Mouse (Mus musculus) liver, embryonic 11.5 days (tissue): ENCODE data around the gene Mfsd12. TPM values are rescaled to one million over a fixed set of nuclear protein-coding genes. Genes with fewer than 3 reads are reported as not detected.

Experiments
- ATAC-seq: fragments of 200-750 bp; cut with Nextera tagmentation; replicated peaks from 2 replicates; pipeline ENCODE4 v1.8.0; 2017; ENCODE audit warnings: moderate number of reproducible peaks, mild to moderate bottlenecking, moderate TSS enrichment, moderate library complexity; ENCODE audit not compliant: low FRiP score
- DNase-seq: peaks from one replicate; pipeline ENCODE4 v3.0.0-alpha.2; 2017; ENCODE audit warnings: low spot score
- H3K27ac ChIP-seq: fragments of 300-500 bp; sonication (generic); 2 replicates; pipeline ENCODE4 v1.5.1; 2014; ENCODE audit warnings: mild to moderate bottlenecking, low read depth, low read length, control low read depth
- H3K27me3 ChIP-seq: fragments of 300-500 bp; sonication (generic); replicated peaks from 2 replicates; pipeline ENCODE4 v1.6.1; 2014; ENCODE audit warnings: low read length, mixed read lengths; ENCODE audit not compliant: control insufficient read depth, insufficient read depth
- H3K36me3 ChIP-seq: fragments of 300-500 bp; sonication (generic); 2 replicates; pipeline ENCODE4 v1.6.1; 2014; ENCODE audit warnings: mild to moderate bottlenecking, low read length, moderate library complexity, mixed read lengths; ENCODE audit not compliant: control insufficient read depth, insufficient read depth
- H3K4me1 ChIP-seq: fragments of 300-500 bp; sonication (generic); replicated peaks from 2 replicates; pipeline ENCODE4 v1.6.1; 2014; ENCODE audit warnings: low read length, mixed read lengths; ENCODE audit not compliant: control insufficient read depth, insufficient read depth
- H3K4me2 ChIP-seq: fragments of 300-500 bp; sonication (generic); 2 replicates; pipeline ENCODE4 v1.6.1; 2014; ENCODE audit warnings: mild to moderate bottlenecking, control low read depth, moderate library complexity
- H3K4me3 ChIP-seq: fragments of 300-500 bp; sonication (generic); 2 replicates; pipeline ENCODE4 v1.5.1; 2014; ENCODE audit warnings: low read depth, low read length, control low read depth
- H3K9ac ChIP-seq: fragments of 300-500 bp; sonication (generic); 2 replicates; pipeline ENCODE4 v1.6.1; 2014; ENCODE audit warnings: low read depth, low read length, control low read depth
- H3K9me3 ChIP-seq: fragments of 300-500 bp; sonication (generic); 2 replicates; pipeline ENCODE4 v1.6.1; 2016; ENCODE audit warnings: low read length, inconsistent platforms, mixed read lengths; ENCODE audit not compliant: control insufficient read depth
- WGBS: fragments of 180-500 bp; shearing (Covaris S2); extraction: QIAGEN DNeasy Blood & Tissue Kit; methylation state at CpG from one replicate; pipeline ENCODE4 v1.1.7; 2014; 5-methylcytosine and 5-hydroxymethylcytosine counted together
- polyA plus RNA-seq: library from polyadenylated mRNA; unstranded; fragments of >200 nt; fragmentation: Nextera tagmentation; extraction: Ambion mirVana; gene quantifications from 2 replicates; pipeline ENCODE4 v1.2.1, GENCODE M21; 2014

Mfsd12 gene
- polyA plus RNA-seq: 11.2 TPM in 2 replicates

DNA sequence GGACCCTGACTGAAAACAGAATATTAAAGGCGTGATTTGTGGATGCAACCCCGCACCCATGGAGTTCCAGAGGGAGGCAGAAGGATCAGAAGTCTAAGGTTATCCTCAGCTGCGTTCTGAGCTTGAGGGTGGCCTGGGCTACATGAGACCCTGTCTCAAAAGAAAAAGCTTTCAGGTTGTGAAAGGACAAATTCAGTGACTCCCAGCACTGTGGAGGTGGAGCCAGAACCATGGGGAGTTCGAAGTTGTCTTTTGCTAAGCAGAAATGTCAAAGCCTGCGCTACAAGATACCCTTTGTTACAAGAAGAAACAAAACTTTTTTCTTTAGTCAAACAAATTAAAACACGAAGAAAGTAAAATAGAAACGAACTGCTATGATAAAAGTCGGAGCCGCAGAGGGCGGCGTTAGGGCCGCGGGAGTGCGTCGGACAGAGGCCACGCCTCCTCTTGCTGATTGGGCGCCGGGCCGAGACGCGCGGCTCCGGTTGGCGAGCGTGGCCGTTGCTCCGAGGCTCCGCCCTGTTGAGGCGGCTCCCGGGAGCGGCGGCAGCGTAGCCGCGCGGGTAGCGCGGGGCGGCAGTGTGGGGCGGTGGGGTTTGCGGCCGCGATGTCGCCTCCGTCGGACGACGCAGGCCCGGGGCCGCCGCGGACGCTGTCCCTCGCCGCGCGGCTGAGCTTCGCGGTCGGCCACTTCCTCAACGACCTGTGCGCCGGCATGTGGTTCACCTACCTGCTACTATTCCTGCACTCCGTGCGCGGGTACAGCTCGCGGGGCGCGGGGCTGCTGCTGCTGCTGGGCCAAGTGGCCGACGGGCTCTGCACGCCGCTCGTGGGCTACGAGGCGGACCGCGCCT, at the start of gene Mfsd12:
Mfsd12 (plus strand) TSS at position 501 of the 854 bp plus-strand sequence.
- peak within 1 kb of the TSS; percentile 99 for H3K4me2 ChIP-seq
- H3K27me3 ChIP-seq: no peaks in the 10 kb centered on the region
- peak within 1 kb of the TSS; percentile 90 for H3K9ac ChIP-seq
- H3K27ac ChIP-seq: peak within 1 kb of the TSS; percentile 83
- 2% methylated on average over 76 of the region's 79 CpGs for WGBS
- ATAC-seq: peak; percentile 85
- peaks cover 10% of the 10 kb centered on the region; the same call in 1 of the 2 replicates for H3K36me3 ChIP-seq
- H3K9me3 ChIP-seq: no peaks in the 10 kb centered on the region
- DNase-seq: peak; percentile 85
- peaks cover 76% of the 10 kb centered on the region for H3K4me1 ChIP-seq
- H3K4me3 ChIP-seq: peak within 1 kb of the TSS; percentile 94

DNA sequence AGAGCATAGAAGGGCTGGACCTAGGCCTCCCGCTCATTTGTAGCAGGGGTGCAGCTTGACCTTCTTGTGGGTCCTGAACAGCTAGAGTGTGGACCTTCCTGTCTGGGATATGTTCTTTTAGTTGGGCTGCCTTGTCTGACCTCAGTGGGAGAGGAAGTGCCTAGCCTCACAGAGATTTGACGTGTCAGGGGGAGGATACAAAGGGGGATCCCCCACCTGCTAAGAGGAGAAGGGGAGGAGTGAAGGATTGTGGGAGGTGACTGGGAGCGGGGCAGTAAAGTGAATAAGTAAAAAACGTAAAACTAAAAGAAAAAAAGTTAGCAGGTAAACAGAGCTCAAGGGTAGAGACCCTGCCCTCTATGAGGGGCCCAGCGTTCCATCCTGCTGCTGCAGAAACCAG, 47.7 kb upstream of the Mfsd12 start:
- Histone ChIP-seq H3K27ac (no peak overlapping the region), H3K4me2 (no peak overlapping the region), H3K27me3 (no peaks in the 10 kb centered on the region), H3K4me3 (no peak overlapping the region), H3K4me1 (peaks cover 7% of the 10 kb centered on the region), H3K9ac (no peak overlapping the region), H3K36me3 (peaks cover 71% of the 10 kb centered on the region), H3K9me3 (no peaks in the 10 kb centered on the region)
- ATAC-seq (no peak), DNase-seq (no peak)
- WGBS: 83% methylated on average over 5 of the region's 5 CpGs

DNA sequence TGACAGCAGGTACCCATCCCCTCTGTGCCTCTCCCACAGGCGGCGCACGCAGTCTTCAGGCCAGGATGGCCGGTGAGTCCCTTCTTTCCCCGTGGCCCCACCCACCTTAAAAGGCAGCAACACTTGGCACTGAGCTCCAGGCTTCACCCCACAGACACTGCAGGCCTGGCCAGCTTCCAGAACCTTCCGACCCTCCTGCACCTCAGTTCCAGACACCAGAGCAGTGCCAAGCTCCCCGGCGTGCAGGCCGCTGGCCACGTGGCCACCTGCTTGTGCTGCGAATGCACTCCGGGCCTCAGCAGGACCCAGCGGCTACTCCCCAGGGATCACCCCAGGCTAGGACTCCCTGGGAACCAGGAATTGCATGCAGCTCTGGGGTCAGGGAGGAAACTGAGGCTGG, 43.7 kb upstream of the Mfsd12 start:
- no peaks in the 10 kb centered on the region for H3K27me3 ChIP-seq
- peaks cover 59% of the 10 kb centered on the region for H3K36me3 ChIP-seq
- DNase-seq: no peak

DNA sequence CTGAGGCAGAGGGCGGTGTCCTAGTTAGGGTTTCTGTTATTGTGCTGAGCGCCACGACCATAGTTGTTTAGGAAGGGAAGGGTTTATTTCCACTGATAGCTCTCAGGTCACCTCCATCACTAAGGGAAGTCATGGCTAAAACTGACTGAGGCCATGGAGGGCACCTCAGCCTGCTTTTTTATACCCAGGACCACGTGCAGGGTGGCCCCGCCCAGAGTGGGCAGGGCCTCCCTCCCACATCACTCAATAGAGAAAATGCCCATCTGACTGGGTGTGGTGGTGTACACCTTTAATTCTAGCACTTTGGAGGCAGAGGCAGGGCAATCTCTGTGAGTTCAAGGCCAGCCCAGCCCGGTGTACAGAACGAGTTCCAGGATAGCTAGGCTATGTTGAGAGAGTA, 43.1 kb upstream of the Mfsd12 start:
- H3K9me3 ChIP-seq: no peaks in the 10 kb centered on the region
- no peak overlapping the region for H3K4me3 ChIP-seq
- no peak overlapping the region for H3K4me2 ChIP-seq
- H3K36me3 ChIP-seq: peaks cover 54% of the 10 kb centered on the region
- H3K9ac ChIP-seq: no peak overlapping the region
- H3K4me1 ChIP-seq: peaks cover 20% of the 10 kb centered on the region
- ATAC-seq: no peak
- no peak overlapping the region for H3K27ac ChIP-seq
- H3K27me3 ChIP-seq: no peaks in the 10 kb centered on the region
- 75% methylated on average over 7 of the region's 7 CpGs for WGBS
- DNase-seq: no peak

More for the DNA sequence above, 43.7 kb upstream of the Mfsd12 start:
- Histone ChIP-seq H3K9me3 (no peaks in the 10 kb centered on the region), H3K4me2 (no peak overlapping the region), H3K4me1 (peaks cover 13% of the 10 kb centered on the region), H3K9ac (no peak overlapping the region), H3K27ac (no peak overlapping the region), H3K4me3 (no peak overlapping the region)
- WGBS: 97% methylated on average over 13 of the region's 13 CpGs
- no peak for ATAC-seq

DNA sequence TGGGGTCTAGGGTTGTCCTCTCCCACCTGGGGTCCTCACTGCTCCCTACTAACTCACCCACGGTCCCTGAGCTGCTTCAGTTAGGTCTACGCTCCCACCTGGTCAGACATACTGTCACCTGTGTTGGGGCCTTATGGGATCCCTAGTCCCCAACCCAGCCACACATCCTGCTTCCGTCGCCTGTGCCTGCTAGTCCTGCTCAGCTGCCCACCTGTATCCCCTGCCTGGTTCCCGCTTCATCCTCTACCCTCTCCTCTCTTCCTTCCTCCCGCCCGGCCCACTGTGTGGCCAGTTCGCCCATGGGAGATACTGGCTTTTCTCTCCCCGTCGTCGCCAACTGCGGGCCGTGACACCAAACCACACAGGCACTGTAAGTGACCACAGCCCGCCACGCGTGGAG, 41.7 kb upstream of the Mfsd12 start:
- Histone ChIP-seq H3K9me3 (no peaks in the 10 kb centered on the region), H3K36me3 (peaks cover 46% of the 10 kb centered on the region), H3K27ac (no peak overlapping the region), H3K27me3 (no peaks in the 10 kb centered on the region), H3K4me2 (no peak overlapping the region), H3K9ac (no peak overlapping the region), H3K4me1 (peaks cover 25% of the 10 kb centered on the region), H3K4me3 (no peak overlapping the region)
- ATAC-seq: no peak
- no peak for DNase-seq
- WGBS: 87% methylated on average over 16 of the region's 16 CpGs

DNA sequence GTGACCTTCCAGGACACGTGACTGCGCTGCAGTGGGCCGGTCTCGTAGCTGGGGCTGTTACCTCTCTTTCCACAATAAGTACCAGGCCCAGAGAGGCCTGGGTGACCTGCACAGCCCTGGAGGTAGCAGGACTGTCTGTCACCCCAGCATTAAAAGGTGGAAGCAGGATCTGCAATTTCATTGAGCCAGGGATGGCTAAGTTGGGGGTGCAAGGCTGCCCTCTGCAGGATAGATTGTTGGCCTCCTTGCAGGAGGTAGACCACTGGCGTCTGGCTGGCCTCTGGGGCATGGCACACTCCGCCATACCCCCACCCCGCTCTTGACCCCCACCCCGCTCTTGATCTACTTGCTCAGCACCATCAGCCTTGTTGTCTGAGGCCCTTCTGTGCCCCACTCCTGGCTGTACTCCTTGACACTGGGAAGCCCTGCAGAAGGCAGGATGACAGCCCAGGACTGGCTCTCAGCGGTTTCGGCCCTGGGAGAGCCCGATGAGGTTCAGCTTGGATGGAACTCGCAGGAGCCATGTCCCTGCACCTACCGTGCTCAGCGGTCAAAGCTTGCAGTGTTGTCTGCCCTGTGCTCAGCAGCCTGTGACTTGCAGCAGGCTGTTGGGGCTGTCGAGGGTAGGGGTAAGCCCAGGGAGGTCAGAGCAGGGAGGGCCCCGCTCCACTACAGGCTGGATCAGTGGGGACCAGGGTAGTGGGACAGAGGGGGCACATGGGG, 40.8 kb upstream of the Mfsd12 start:
- no peak for ATAC-seq
- Histone ChIP-seq H3K27me3 (no peaks in the 10 kb centered on the region), H3K27ac (peak overlapping the region; percentile 32; the same call in 1 of the 2 replicates), H3K4me2 (peak overlapping the region; percentile 66), H3K36me3 (peaks cover 37% of the 10 kb centered on the region), H3K4me3 (peak overlapping the region; percentile 36), H3K9ac (peak overlapping the region; percentile 49), H3K9me3 (no peaks in the 10 kb centered on the region), H3K4me1 (peaks cover 25% of the 10 kb centered on the region)
- 54% methylated on average over 16 of the region's 16 CpGs for WGBS
- no peak for DNase-seq

DNA sequence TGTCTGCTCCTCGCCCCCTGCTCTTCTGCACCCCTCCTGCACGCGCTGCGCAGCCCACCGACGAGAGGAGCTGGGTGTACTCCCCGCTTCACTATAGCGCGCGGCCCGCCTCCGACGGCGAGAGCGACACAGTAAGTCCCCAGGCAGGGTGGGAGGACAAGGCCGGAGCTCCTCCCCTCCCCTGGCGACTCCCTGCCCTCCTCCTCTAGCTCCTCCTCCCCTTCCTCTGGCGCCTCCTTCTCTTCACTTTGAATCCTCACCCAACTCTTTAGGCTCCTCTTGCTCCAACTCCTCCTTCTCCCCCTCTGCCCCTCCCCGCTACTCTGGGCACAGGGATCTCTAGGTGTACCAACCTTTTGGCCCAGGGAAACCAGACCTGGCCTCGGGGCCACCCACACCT, 40.0 kb upstream of the Mfsd12 start:
- H3K4me1 ChIP-seq: peaks cover 32% of the 10 kb centered on the region
- DNase-seq (no peak), ATAC-seq (peak; percentile 19; the same call in 1 of the 2 replicates)
- H3K4me3 ChIP-seq: peak overlapping the region; percentile 36
- H3K9ac ChIP-seq: peak overlapping the region; percentile 49
- H3K9me3 ChIP-seq: no peaks in the 10 kb centered on the region
- WGBS: 20% methylated on average over 20 of the region's 20 CpGs
- no peaks in the 10 kb centered on the region for H3K27me3 ChIP-seq
- peak overlapping the region; percentile 66 for H3K4me2 ChIP-seq
- H3K36me3 ChIP-seq: peaks cover 35% of the 10 kb centered on the region
- peak overlapping the region; percentile 32; the same call in 1 of the 2 replicates for H3K27ac ChIP-seq

DNA sequence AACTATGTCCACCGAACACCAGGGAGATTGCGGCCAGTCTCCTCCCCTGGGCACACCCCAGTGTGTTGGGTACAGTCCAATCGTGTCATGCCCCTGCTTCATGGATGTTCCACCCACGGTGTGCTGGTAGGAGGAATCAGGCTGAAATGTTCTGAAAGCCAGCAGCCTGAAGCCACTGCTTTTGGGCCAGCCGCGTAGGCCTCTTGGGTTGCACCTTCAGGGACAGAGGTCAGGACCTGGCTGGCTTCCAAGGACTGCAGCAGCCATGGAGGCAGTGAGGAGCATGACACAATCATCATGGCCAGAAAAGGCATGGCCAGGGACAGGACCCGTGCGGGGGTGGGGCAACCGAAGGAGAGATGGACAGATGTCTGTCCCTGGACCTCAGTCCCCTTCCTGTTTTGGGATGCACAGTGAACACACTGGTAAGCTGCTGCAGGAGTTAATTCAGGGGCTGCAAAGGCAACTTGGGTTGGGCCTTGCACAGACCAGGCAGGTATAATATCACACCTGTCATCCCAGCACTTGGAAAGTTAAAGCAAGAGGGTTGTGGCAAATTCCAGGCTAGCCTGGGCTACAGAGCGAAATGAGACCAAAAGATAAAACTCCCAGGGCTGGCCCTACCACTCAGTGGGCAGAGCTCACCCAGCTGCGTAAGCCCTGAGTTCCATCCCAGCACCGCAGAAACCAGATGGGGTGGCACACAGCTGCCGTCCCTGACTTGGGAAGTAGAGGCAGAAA, 38.5 kb upstream of the Mfsd12 start:
- WGBS: 86% methylated on average over 13 of the region's 13 CpGs
- ATAC-seq (no peak), DNase-seq (no peak)
- Histone ChIP-seq H3K36me3 (peaks cover 35% of the 10 kb centered on the region), H3K9me3 (no peaks in the 10 kb centered on the region), H3K4me3 (no peak overlapping the region), H3K27ac (peak overlapping the region; percentile 78), H3K9ac (peak overlapping the region; percentile 1; the same call in 1 of the 2 replicates), H3K4me2 (peak overlapping the region; percentile 96), H3K27me3 (no peaks in the 10 kb centered on the region), H3K4me1 (peaks cover 34% of the 10 kb centered on the region)
